ENCODE assay signal across 8 mouse cellular contexts in the genomic region with DNA sequence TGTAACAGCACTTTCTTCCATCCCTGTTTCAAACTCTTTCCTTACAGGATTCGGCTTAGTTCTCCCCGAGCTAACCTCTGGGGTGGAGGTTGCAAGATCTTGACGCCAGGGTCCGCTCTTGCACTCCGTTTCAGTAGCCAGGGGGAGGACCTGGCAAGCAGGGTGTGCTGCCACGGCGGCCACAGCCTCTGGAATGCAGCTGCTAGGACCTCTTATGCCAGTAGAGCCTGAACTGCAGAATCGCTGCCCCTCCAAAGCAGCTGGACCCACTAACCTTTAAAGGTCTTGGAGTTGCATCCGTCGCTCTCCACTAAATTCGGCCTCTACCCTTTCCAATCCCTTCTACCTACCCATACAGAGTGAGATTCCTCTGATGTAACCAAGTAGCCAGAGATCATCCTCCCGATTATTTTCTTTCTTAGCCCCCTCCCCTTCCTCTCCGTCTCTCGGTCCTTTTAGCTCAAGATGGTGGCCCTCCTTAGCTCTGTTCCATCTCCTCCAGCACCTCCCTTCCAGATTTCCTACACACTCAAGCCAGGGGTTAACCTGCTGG. TPM values are rescaled to one million over a fixed set of nuclear protein-coding genes. Genes with fewer than 3 reads are reported as not detected.
A peak's percentile ranks its signal among the peaks of the same experiment; 100 is the strongest.
DNase-seq lines count a peak whose midpoint lies in the region; ATAC-seq and TF ChIP-seq lines count a peak whose summit lies in the region.

No protein-coding gene starts in this region.

- DNase-seq in B cell, adult 2 months: peak; percentile 45 to 48
- peak; percentile 92 for DNase-seq in limb, embryonic 14.5 days (ENCODE audit: low spot score)
- DNase-seq in spleen, adult 2 months (ENCODE audit: low read depth in 1 of 2, low spot score in 2 of 2): peak; percentile 8 to 31

- ATAC-seq in embryonic facial prominence, embryonic 15.5 days (ENCODE audit: insufficient number of reproducible peaks, low FRiP score, low TSS enrichment, low read depth): peak; percentile 91
- peak; percentile 81 for ATAC-seq in heart, embryonic 11.5 days (replicated peaks; ENCODE audit: insufficient number of reproducible peaks, low FRiP score, low TSS enrichment)
- ATAC-seq in kidney, embryonic 14.5 days (ENCODE audit: low FRiP score, low TSS enrichment): peak; percentile 91
- ATAC-seq in limb, embryonic 14.5 days (ENCODE audit: low FRiP score, low read depth): peak; percentile 91
- ATAC-seq in midbrain, embryonic 15.5 days (replicated peaks): peak; percentile 93

- peak overlapping the region; percentile 82 for H3K4me2 ChIP-seq in embryonic facial prominence, embryonic 15.5 days (replicated peaks)
- H3K4me2 ChIP-seq in heart, embryonic 11.5 days: peak overlapping the region; percentile 79
- peak overlapping the region; percentile 87 for H3K4me2 ChIP-seq in kidney, embryonic 14.5 days (replicated peaks; ENCODE audit: low read depth, low read length)
- H3K4me2 ChIP-seq in limb, embryonic 14.5 days (replicated peaks; ENCODE audit: low read depth, low read length, severe bottlenecking): peak overlapping the region; percentile 59
- peak overlapping the region; percentile 95 for H3K4me2 ChIP-seq in midbrain, embryonic 15.5 days

- H3K4me1 ChIP-seq in bone marrow macrophage, adult 2 months (ENCODE audit: control insufficient read depth, insufficient read depth, low read length): peaks cover 16% of the 10 kb centered on the region
- peaks cover 19% of the 10 kb centered on the region; the same call in 1 of the 2 replicates for H3K4me1 ChIP-seq in embryonic facial prominence, embryonic 15.5 days
- H3K4me1 ChIP-seq in heart, embryonic 11.5 days (ENCODE audit: control insufficient read depth, insufficient read depth, low read length): peaks cover 5% of the 10 kb centered on the region; the same call in 1 of the 2 replicates
- peaks cover 6% of the 10 kb centered on the region; the same call in 1 of the 2 replicates for H3K4me1 ChIP-seq in kidney, embryonic 14.5 days (ENCODE audit: control insufficient read depth, insufficient read depth, low read length)
- peaks cover 3% of the 10 kb centered on the region; the same call in 1 of the 2 replicates for H3K4me1 ChIP-seq in limb, embryonic 14.5 days (ENCODE audit: control insufficient read depth, insufficient read depth, low read length)
- H3K4me1 ChIP-seq in midbrain, embryonic 15.5 days: peaks cover 20% of the 10 kb centered on the region
- no peaks in the 10 kb centered on the region; the same call in 1 of the 2 replicates for H3K4me1 ChIP-seq in spleen, adult 2 months (ENCODE audit: control insufficient read depth, insufficient read depth, insufficient read length)

- peak; percentile 42 for TF ChIP-seq CTCF in bone marrow macrophage, adult 2 months (IDR thresholded peaks at IDR 0.05; ENCODE audit: low read depth, low read length)
- peak; percentile 49; the same call in 1 of the 2 replicates for TF ChIP-seq CTCF in spleen, adult 2 months (IDR thresholded peaks at IDR 0.05; ENCODE audit: extremely low read depth, insufficient read depth, insufficient read length, insufficient replicate concordance)

- TF ChIP-seq POLR2A in bone marrow macrophage, adult 2 months (IDR thresholded peaks at IDR 0.05; ENCODE audit: borderline replicate concordance, low read depth, low read length): no peak
- TF ChIP-seq POLR2A in limb, embryonic 14.5 days (IDR thresholded peaks at IDR 0.05; ENCODE audit: borderline replicate concordance, extremely low read depth, insufficient read depth, insufficient read length): no peak
- no peak for TF ChIP-seq POLR2A in spleen, adult 2 months (IDR thresholded peaks at IDR 0.05; ENCODE audit: low read depth, low read length)

- H3K4me3 ChIP-seq in bone marrow macrophage, adult 2 months (ENCODE audit: insufficient read depth, low read length): peak overlapping the region; percentile 96
- H3K4me3 ChIP-seq in embryonic facial prominence, embryonic 15.5 days (replicated peaks): peak overlapping the region; percentile 60
- H3K4me3 ChIP-seq in heart, embryonic 11.5 days (ENCODE audit: low read depth, low read length): peak overlapping the region; percentile 68
- peak overlapping the region; percentile 76 for H3K4me3 ChIP-seq in kidney, embryonic 14.5 days (ENCODE audit: low read length)
- peak overlapping the region; percentile 73 for H3K4me3 ChIP-seq in limb, embryonic 14.5 days (replicated peaks; ENCODE audit: low read length)
- H3K4me3 ChIP-seq in midbrain, embryonic 15.5 days: peak overlapping the region; percentile 45
- H3K4me3 ChIP-seq in spleen, adult 2 months (ENCODE audit: extremely low read depth, insufficient read depth, insufficient read length): peak overlapping the region; percentile 44; the same call in 1 of the 2 replicates

- WGBS in embryonic facial prominence, embryonic 15.5 days: 0% methylated on average over 14 of the region's 14 CpGs
- WGBS in heart, embryonic 11.5 days (ENCODE audit: insufficient replicate concordance): under 1% methylated on average over 14 of the region's 14 CpGs
- under 1% methylated on average over 14 of the region's 14 CpGs for WGBS in kidney, embryonic 14.5 days
- under 1% methylated on average over 14 of the region's 14 CpGs for WGBS in limb, embryonic 14.5 days
- WGBS in midbrain, embryonic 15.5 days: under 1% methylated on average over 14 of the region's 14 CpGs
- WGBS in spleen, adult 2 months: 2% methylated on average over 14 of the region's 14 CpGs

- no peaks in the 10 kb centered on the region for H3K27me3 ChIP-seq in embryonic facial prominence, embryonic 15.5 days
- H3K27me3 ChIP-seq in heart, embryonic 11.5 days (ENCODE audit: control insufficient read depth, insufficient read depth, low read length): no peaks in the 10 kb centered on the region
- H3K27me3 ChIP-seq in kidney, embryonic 14.5 days (ENCODE audit: control insufficient read depth, insufficient read depth, low read length): no peaks in the 10 kb centered on the region
- no peaks in the 10 kb centered on the region for H3K27me3 ChIP-seq in limb, embryonic 14.5 days (ENCODE audit: control insufficient read depth, insufficient read depth, low read length)
- H3K27me3 ChIP-seq in midbrain, embryonic 15.5 days (replicated peaks): peaks cover 17% of the 10 kb centered on the region
- peaks cover 18% of the 10 kb centered on the region; the same call in 1 of the 2 replicates for H3K27me3 ChIP-seq in spleen, adult 2 months (ENCODE audit: control insufficient read depth, insufficient read depth, low read length)

- no peaks in the 10 kb centered on the region for H3K9me3 ChIP-seq in embryonic facial prominence, embryonic 15.5 days (replicated peaks)
- H3K9me3 ChIP-seq in heart, embryonic 11.5 days (replicated peaks; ENCODE audit: control insufficient read depth, low read length): no peaks in the 10 kb centered on the region
- H3K9me3 ChIP-seq in kidney, embryonic 14.5 days (ENCODE audit: control insufficient read depth, low read length): no peaks in the 10 kb centered on the region
- H3K9me3 ChIP-seq in limb, embryonic 14.5 days (ENCODE audit: control insufficient read depth, low read length): no peaks in the 10 kb centered on the region
- H3K9me3 ChIP-seq in midbrain, embryonic 15.5 days: no peaks in the 10 kb centered on the region

- H3K9ac ChIP-seq in embryonic facial prominence, embryonic 15.5 days: peak overlapping the region; percentile 21; the same call in 1 of the 2 replicates
- peak overlapping the region; percentile 62 for H3K9ac ChIP-seq in heart, embryonic 11.5 days (ENCODE audit: low read depth, low read length)
- H3K9ac ChIP-seq in kidney, embryonic 14.5 days (ENCODE audit: low read depth, low read length): peak overlapping the region; percentile 81; the same call in 1 of the 2 replicates
- H3K9ac ChIP-seq in limb, embryonic 14.5 days (ENCODE audit: low read depth, low read length, severe bottlenecking): peak overlapping the region; percentile 77
- 0 out of 2 replicates have a peak overlapping the region, but pooled peaks have one; percentile 37 for H3K9ac ChIP-seq in midbrain, embryonic 15.5 days

- H3K36me3 ChIP-seq in embryonic facial prominence, embryonic 15.5 days: 0 out of 2 replicates have a peak, but pooled peaks cover 3% of the 10 kb centered on the region
- no peaks in the 10 kb centered on the region for H3K36me3 ChIP-seq in heart, embryonic 11.5 days (ENCODE audit: control insufficient read depth, insufficient read depth, low read length)
- no peaks in the 10 kb centered on the region; the same call in 1 of the 2 replicates for H3K36me3 ChIP-seq in kidney, embryonic 14.5 days (ENCODE audit: control insufficient read depth, insufficient read depth, low read length)
- H3K36me3 ChIP-seq in limb, embryonic 14.5 days (ENCODE audit: control insufficient read depth, insufficient read depth, low read length): 0 out of 2 replicates have a peak, but pooled peaks cover 7% of the 10 kb centered on the region
- H3K36me3 ChIP-seq in midbrain, embryonic 15.5 days (replicated peaks): no peaks in the 10 kb centered on the region
- no peaks in the 10 kb centered on the region for H3K36me3 ChIP-seq in spleen, adult 2 months (ENCODE audit: control insufficient read depth, insufficient read depth, low read length)

- peak overlapping the region; percentile 90 for H3K27ac ChIP-seq in bone marrow macrophage, adult 2 months (ENCODE audit: insufficient read depth, low read depth, low read length)
- peak overlapping the region; percentile 94 for H3K27ac ChIP-seq in embryonic facial prominence, embryonic 15.5 days (replicated peaks)
- H3K27ac ChIP-seq in heart, embryonic 11.5 days (ENCODE audit: low read depth, low read length): peak overlapping the region; percentile 67
- peak overlapping the region; percentile 89 for H3K27ac ChIP-seq in kidney, embryonic 14.5 days (ENCODE audit: low read depth, low read length)
- H3K27ac ChIP-seq in limb, embryonic 14.5 days (replicated peaks; ENCODE audit: low read depth, low read length): peak overlapping the region; percentile 94
- H3K27ac ChIP-seq in midbrain, embryonic 15.5 days: no peak overlapping the region
- H3K27ac ChIP-seq in spleen, adult 2 months (ENCODE audit: insufficient read depth, low read length): peak overlapping the region; percentile 53

RNA-seq across cellular contexts. Expression of a gene that starts 0.5 kb away (rescaled TPM):
- 52.5 and 53.2 TPM in 2 replicates for polyA plus RNA-seq in bone marrow macrophage, adult 2 months (2012; ENCODE audit: insufficient read depth, insufficient read length, missing spikeins)
- polyA plus RNA-seq in embryonic facial prominence, embryonic 15.5 days (2015; fragmentation: Nextera tagmentation; extraction: Ambion mirVana): 10.2 and 10.3 TPM in 2 replicates
- polyA plus RNA-seq in heart, embryonic 11.5 days (2014; fragmentation: Nextera tagmentation; extraction: Ambion mirVana): 3.9 and 4.1 TPM in 2 replicates
- 7.3 and 10.3 TPM in 2 replicates for polyA plus RNA-seq in kidney, embryonic 14.5 days (2014; fragmentation: Nextera tagmentation; extraction: Ambion mirVana)
- polyA plus RNA-seq in limb, embryonic 14.5 days (2012; rRNA removed): 13.5 and 14.9 TPM in 2 replicates
- polyA plus RNA-seq in limb, embryonic 14.5 days (2014; fragmentation: Nextera tagmentation; extraction: Ambion mirVana): 11.1 and 12.3 TPM in 2 replicates
- polyA plus RNA-seq in midbrain, embryonic 15.5 days (2015; fragmentation: Nextera tagmentation; extraction: Ambion mirVana): 1.5 and 1.8 TPM in 2 replicates
- polyA plus RNA-seq in spleen, adult 2 months (2012; rRNA removed): 6.9 and 9.2 TPM in 2 replicates

RNA-seq across cellular contexts. Expression of a gene that starts 11.0 kb away (rescaled TPM):
- 57.0 and 61.1 TPM in 2 replicates for polyA plus RNA-seq in bone marrow macrophage, adult 2 months (2012; ENCODE audit: insufficient read depth, insufficient read length, missing spikeins)
- polyA plus RNA-seq in embryonic facial prominence, embryonic 15.5 days (2015; fragmentation: Nextera tagmentation; extraction: Ambion mirVana): 52.0 and 55.4 TPM in 2 replicates
- polyA plus RNA-seq in heart, embryonic 11.5 days (2014; fragmentation: Nextera tagmentation; extraction: Ambion mirVana): 62.6 and 65.1 TPM in 2 replicates
- 56.3 and 94.0 TPM in 2 replicates for polyA plus RNA-seq in kidney, embryonic 14.5 days (2014; fragmentation: Nextera tagmentation; extraction: Ambion mirVana)
- polyA plus RNA-seq in limb, embryonic 14.5 days (2012; rRNA removed): 75.3 and 84.3 TPM in 2 replicates
- 65.1 and 67.8 TPM in 2 replicates for polyA plus RNA-seq in limb, embryonic 14.5 days (2014; fragmentation: Nextera tagmentation; extraction: Ambion mirVana)
- 50.8 and 52.8 TPM in 2 replicates for polyA plus RNA-seq in midbrain, embryonic 15.5 days (2015; fragmentation: Nextera tagmentation; extraction: Ambion mirVana)
- 33.2 and 36.3 TPM in 2 replicates for polyA plus RNA-seq in spleen, adult 2 months (2012; rRNA removed)

Comparison
In these comparisons a context has a peak if more than half of its experiments do, and no peak if none do; other contexts are left out.
1. DNase-seq: peak in every context shown above with its lines; median percentile 92 in limb, embryonic 14.5 days; 46 in B cell, adult 2 months; 20 in spleen, adult 2 months.
2. H3K4me3 ChIP-seq: peak in every context shown above with its lines; median percentile 96 in bone marrow macrophage, adult 2 months; 76 in kidney, embryonic 14.5 days; 73 in limb, embryonic 14.5 days; 68 in heart, embryonic 11.5 days; 60 in embryonic facial prominence, embryonic 15.5 days; 45 in midbrain, embryonic 15.5 days; 44 in spleen, adult 2 months.
3. H3K9ac ChIP-seq: peak in every context shown above with its lines; median percentile 81 in kidney, embryonic 14.5 days; 77 in limb, embryonic 14.5 days; 62 in heart, embryonic 11.5 days; 37 in midbrain, embryonic 15.5 days; 21 in embryonic facial prominence, embryonic 15.5 days.